Mouse (Mus musculus) E14TG2a.4 (cell line): ENCODE measurements around the gene Dcun1d4.

ENCODE experiments used
- CTCF ChIP-seq: conservative IDR thresholded peaks from 2 replicates; pipeline ENCODE4 v1.5.1; 2014; ENCODE audit warnings: low read length
- POU5F1 ChIP-seq: IDR thresholded peaks from 2 replicates; pipeline ENCODE4 v1.6.1; 2014; ENCODE audit warnings: low read length, borderline replicate concordance

DNA sequence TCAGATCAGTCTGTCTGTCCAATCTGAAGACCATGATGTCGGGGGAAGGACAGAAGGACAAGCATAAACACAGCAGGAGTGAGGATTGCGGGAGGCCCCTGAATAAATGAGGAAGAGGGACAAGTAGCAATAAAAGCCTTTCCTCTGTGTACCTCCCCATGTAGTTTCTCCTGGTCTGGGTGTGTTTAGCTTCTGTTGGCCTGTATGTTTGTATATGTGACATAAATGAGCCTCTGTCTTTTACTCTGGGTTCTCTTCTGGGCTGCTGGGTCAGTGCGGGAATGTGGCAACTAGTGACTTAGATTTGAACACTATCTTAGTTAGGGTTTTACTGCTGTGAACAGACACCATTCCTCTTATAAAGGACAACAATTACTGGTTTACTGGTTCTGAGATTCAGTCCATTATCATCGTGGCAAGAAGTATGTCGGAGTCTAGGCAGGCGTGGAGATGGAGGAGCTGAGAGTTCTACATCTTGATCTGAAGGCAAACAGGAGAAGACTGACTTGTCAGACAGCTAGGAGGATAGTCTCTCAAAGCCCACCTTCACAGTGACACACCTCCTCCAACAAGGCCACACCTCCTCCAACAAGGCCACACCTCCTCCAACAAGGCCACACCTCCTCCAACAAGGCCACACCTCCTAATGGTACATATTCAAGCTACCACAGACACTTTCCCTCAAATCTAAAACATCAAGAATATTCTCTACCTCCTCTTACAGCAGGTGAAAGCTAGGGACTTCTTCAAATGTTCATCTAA is 90.8 kb downstream of the Dcun1d4 start:
- TF ChIP-seq CTCF (no peak), POU5F1 (no peak)
